Mouse (Mus musculus): ENCODE measurements around the gene Ctf2. TPM values are rescaled to one million over a fixed set of nuclear protein-coding genes. Genes with fewer than 3 reads are reported as not detected.
"Not testable (repeated sequence)": the region's sequence is repeated elsewhere in the genome, so short reads cannot be mapped to it uniquely, and the experiment has no call there.

Gene Ctf2
- polyA plus RNA-seq, 2 experiments from 2014 or later, result not detected

GRCm38 (mm10) chr7:127712461-127713385 lies 19.2 kb downstream of the Ctf2 start, which contains the start of gene Ctf1:
TSS of gene Ctf1 (plus strand) at chr7:127712736.
- ATAC-seq, result no peak

GRCm38 (mm10) chr7:127711456-127711855 lies 20.5 kb downstream of the Ctf2 start:
- no peak for ATAC-seq

- no peak for ATAC-seq
Measured at GRCm38 (mm10) chr7:127711031-127711430, 20.9 kb downstream of the Ctf2 start.

- no peak for ATAC-seq
Measured at GRCm38 (mm10) chr7:127709261-127709979, 22.5 kb downstream of the Ctf2 start.

GRCm38 (mm10) chr7:127708207-127709078 lies 23.5 kb downstream of the Ctf2 start, which contains the start of gene Bcl7c:
TSS of gene Bcl7c (minus strand) at chr7:127708933.
- peak; percentile 77 for ATAC-seq

GRCm38 (mm10) chr7:127707957-127708206 lies 24.1 kb downstream of the Ctf2 start:
- peak; percentile 70 for ATAC-seq

GRCm38 (mm10) chr7:127707045-127707956 lies 24.7 kb downstream of the Ctf2 start:
- no peak for ATAC-seq

DNA sequence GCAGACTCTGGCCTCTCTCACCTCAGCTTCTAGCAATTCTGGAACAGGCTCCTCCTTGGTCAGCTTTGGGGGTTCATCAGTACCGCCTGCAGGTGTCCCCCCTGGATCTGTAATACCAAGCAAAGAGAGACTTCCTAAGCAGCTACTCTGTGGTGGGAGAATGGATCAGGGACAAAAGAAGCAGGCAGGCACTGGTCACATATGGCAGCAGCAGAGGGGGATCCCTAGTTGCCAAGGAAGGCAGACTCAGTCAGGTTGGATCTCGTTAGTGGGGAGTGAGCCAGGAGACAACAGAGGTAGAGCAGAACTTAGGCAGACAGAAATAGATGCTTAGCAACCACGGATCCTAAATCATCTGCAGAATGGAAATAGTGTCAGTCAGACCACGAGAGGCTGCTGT lies 26.3 kb downstream of the Ctf2 start:
- ATAC-seq, result no peak

GRCm38 (mm10) chr7:127704598-127704997 lies 27.4 kb downstream of the Ctf2 start:
- no peak for ATAC-seq

GRCm38 (mm10) chr7:127703561-127704178 lies 28.3 kb downstream of the Ctf2 start:
- no peak for ATAC-seq

GRCm38 (mm10) chr7:127700712-127701331 lies 31.1 kb downstream of the Ctf2 start:
- ATAC-seq, result no peak

DNA sequence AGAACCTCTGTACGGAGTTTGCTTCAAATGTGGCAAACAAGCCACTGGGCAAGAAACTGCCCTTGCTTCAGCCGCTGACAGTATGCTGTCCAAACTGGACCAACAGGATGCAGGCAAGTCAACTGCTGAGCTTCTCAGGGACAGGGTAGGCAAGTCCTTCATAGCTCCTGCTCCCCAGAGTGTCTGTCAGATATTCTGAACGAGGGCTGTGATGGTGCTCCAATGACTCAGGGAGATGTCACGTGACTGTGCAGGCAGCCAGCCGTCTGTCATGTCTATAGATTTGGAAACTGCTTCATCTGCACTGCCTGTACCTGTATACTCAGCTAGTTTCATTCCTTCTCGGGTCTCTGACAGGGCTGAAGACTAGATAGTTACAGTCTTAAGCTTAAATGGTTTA lies 33.0 kb downstream of the Ctf2 start:
- no peak for ATAC-seq

- ATAC-seq, result not testable (repeated sequence)
Measured at GRCm38 (mm10) chr7:127693730-127694129, 38.2 kb downstream of the Ctf2 start.

DNA sequence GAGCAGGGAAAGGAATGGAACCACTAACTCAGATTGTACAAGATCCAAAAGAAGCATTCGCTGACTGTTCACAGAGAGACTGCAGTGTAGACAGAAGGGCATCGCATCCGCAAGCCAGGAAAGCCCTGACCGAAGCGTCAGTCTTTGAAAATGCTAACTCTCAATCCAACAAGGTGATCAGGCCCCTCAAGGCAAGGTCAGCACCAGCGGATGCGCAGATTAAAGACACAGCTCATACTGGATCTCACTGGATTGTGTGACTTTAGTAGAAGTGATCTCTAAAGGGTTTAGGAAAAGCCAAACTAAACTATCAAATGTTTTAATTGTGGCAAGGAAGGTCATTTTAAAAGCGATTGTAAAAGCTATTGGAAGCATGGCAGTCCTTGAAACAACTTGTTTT lies 38.7 kb downstream of the Ctf2 start:
- no peak for ATAC-seq

DNA sequence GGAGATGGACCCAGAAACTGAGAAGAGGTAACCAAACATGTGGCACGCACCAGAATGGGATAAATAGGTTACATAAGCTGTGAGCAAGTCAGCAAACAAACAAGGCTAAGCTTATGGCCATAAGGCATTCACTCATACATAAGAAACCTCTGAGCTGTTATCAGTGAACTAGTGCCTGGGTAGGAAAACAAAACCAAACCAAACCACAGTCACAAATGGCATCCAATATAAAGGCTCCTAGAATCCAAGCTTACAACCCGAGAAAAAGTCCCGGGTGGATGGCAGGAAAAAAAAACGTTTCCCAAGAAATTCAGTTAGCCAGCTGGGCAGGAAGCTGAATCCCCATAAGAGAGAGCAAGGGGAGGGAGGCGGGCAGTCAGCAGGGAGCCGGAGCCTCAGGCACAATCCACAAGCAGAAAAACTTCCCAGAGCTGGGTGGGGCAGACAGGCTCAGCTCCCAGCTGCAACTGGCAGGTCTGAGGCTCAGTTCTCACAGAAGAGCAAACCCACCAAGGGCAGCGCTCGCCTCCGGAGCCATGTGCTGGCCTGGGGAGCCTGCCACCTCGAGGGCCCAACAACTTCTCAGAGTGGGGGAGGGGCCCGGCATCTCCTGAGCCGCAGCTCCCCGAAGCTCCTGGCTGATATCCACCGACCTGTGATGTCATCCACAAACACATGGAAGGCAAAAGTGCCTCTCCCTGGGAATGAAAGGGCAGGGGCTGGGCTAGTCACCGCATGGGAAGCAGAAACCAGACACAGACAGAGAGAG lies 40.6 kb downstream of the Ctf2 start:
- no peak for ATAC-seq

DNA sequence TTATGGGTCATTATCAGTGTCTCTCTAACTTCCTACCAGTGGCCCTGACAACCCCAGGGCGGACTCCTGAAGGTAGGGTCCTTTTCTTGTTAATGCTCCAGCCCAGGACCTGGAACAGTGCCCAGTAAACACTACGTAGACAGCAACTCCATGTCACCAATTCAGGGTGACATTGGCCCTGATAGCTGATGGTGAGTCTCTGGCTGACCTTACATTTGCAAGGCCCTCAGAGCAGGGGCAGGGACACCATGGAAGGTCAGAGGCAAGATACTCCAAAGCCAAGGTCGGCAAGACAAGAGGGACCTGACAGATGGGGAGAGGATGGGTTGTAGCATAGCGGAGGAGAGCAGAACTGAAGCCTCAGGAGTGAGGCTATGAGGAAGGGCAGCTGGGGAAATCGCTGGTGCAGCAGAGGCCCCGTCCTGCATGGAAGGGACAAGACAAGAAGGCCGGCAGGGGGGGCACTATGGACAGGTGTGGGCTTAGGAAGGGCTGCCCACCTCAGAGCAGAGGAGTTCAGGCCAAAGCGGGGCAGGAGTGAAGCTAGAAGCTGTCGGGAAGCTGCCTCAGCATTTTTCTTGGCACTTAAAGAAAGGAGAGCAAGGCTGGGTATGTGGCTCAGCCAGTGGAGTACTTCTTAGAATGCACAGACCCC lies 42.2 kb downstream of the Ctf2 start:
- ATAC-seq, result no peak

DNA sequence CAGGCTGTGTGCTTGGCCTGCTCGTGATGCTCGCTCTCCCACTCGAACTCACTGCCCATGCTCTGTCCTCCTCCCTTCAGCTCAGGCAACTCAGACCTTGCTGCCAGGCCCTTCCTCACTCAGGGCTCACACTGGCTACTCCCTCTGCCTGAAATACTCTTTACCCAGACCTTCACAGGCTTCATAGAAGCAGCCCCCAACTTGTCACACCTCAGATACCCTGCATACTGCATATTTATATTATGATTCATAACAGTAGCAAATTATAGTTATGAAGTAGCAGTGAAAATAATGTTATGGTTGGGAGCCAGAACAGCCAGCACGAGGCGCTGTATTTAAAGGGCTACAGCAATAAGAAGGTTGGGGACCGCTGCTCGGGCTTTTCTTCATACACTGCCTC lies 43.0 kb downstream of the Ctf2 start:
- ATAC-seq, result no peak

- no peak for ATAC-seq
Measured at GRCm38 (mm10) chr7:127686740-127687449, 45.1 kb downstream of the Ctf2 start.

Measured in CD4-positive, CD25-positive, alpha-beta regulatory T cell, adult 4 months (primary cell).